Mouse (Mus musculus): ENCODE results near the gene Trat1.

- TF ChIP-seq CTCF (conservative IDR thresholded peaks at IDR 0.05; ENCODE audit: insufficient read depth, insufficient read length, low read depth, low read length) (no peak), POLR2A (IDR thresholded peaks at IDR 0.05; ENCODE audit: low read depth, low read length) (no peak)
Measured at GRCm38 (mm10) chr16:48809374-48809773, 37.6 kb upstream of the Trat1 start.

Measured in kidney, adult 2 months (tissue).